Mouse (Mus musculus): Measurements from ENCODE around the gene Itsn1. TPM values are rescaled to one million over a fixed set of nuclear protein-coding genes. Genes with fewer than 3 reads are reported as not detected.
A peak's percentile ranks its signal among the peaks of the same experiment; 100 is the strongest.

Gene Itsn1
- polyA plus RNA-seq, 1 experiment from 2014 or later: 55.5 TPM

- peaks cover 72% of the 10 kb centered on the region for H3K36me3 ChIP-seq
- H3K27ac ChIP-seq: no peak overlapping the region
- no peaks in the 10 kb centered on the region for H3K27me3 ChIP-seq (ENCODE audit: insufficient read depth, poor library complexity, severe bottlenecking)
- 81% methylated on average over 16 of the region's 16 CpGs for WGBS
- H3K4me3 ChIP-seq: no peak overlapping the region
- DNase-seq (ENCODE audit: low spot score): no peak
- peaks cover 16% of the 10 kb centered on the region for H3K4me1 ChIP-seq (replicated peaks)
- no peaks in the 10 kb centered on the region for H3K9me3 ChIP-seq
These were observed 199.0 kb downstream of the Itsn1 start for GRCm38 (mm10) chr16:91927911-91928630.

DNA sequence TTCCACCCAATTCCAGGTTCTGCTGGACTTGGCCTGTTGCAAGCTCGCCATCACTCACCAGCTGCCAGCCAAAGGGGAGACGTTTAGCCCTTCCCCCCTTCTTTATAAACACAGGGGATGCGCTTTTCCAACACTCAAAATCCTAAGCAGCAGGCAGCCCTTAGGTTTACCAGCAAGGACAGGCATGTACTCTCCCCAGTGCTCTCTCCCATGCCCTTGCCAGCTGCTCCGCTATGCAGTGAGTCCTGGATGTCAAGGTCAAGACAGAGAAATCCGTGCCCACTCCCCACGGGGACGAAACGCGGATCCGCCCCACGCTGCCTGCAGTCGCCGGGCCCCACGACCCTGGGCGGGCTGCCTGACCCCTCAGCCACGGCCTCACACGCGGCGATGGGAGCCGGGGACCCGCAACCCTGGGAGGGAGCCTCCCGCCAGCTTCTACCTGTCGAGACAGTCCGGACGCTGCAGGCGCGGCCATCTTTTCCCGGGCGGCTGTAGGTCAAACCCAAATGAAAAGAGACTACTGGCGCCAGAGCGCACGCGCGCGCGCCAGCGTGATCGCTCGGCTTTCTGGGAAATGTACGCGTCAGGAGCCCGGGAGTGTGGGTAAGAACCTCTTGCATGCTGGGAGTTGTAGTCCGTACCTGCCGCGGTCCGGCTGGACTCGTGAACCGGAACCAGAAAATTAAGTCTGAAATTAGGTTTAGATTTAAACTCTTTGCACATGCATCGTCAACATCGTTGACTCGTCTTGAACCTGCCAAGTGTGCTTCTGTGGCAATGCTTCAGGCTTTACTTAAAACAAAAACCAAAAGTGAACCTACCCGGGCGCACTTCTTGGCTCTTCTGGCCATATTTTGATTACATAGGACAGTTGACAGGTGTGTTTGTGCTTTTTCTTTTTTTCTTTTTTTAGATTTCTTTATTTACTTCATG, 202.3 kb downstream of the Itsn1 start:
- 1% methylated on average over 53 of the region's 53 CpGs for WGBS
- Histone ChIP-seq H3K4me1 (replicated peaks) (peaks cover 16% of the 10 kb centered on the region), H3K27me3 (ENCODE audit: insufficient read depth, poor library complexity, severe bottlenecking) (no peaks in the 10 kb centered on the region), H3K27ac (peak overlapping the region; percentile 98), H3K4me3 (peak overlapping the region; percentile 99), H3K36me3 (peaks cover 39% of the 10 kb centered on the region), H3K9me3 (no peaks in the 10 kb centered on the region)
- DNase-seq (ENCODE audit: low spot score): peak; percentile 95

DNA sequence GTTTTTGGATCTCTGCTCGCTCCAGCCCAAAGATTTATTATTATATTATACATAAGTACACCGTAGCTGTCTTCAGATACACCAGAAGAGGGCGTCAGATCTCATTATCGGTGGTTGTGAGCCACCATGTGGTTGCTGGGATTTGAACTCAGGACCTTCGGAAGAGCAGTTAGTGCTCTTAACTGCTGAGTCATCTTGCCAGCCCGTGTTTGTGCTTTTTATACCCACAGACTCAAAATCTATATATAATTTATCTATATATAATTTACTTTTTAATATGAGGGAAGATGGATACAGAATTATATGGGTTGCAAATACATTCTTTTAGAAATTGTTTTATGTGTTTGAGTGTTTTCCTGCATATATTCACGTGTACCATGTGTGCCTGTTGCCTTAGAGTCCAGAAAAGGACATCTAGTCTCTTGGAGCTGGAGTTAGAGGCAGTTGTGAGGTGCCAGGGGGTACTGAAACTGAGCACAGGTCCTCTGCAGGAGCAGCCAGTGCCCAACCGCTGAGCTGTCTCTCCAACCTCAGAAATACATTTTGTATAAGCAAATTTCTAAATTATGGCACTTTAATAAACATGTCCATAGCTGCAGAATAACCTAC, 203.1 kb downstream of the Itsn1 start:
- Histone ChIP-seq H3K36me3 (peaks cover 31% of the 10 kb centered on the region), H3K27me3 (ENCODE audit: insufficient read depth, poor library complexity, severe bottlenecking) (no peaks in the 10 kb centered on the region), H3K4me1 (replicated peaks) (peaks cover 16% of the 10 kb centered on the region), H3K27ac (peak overlapping the region; percentile 98), H3K9me3 (no peaks in the 10 kb centered on the region), H3K4me3 (peak overlapping the region; percentile 99)
- 54% methylated on average over 8 of the region's 8 CpGs for WGBS
- no peak for DNase-seq (ENCODE audit: low spot score)

DNA sequence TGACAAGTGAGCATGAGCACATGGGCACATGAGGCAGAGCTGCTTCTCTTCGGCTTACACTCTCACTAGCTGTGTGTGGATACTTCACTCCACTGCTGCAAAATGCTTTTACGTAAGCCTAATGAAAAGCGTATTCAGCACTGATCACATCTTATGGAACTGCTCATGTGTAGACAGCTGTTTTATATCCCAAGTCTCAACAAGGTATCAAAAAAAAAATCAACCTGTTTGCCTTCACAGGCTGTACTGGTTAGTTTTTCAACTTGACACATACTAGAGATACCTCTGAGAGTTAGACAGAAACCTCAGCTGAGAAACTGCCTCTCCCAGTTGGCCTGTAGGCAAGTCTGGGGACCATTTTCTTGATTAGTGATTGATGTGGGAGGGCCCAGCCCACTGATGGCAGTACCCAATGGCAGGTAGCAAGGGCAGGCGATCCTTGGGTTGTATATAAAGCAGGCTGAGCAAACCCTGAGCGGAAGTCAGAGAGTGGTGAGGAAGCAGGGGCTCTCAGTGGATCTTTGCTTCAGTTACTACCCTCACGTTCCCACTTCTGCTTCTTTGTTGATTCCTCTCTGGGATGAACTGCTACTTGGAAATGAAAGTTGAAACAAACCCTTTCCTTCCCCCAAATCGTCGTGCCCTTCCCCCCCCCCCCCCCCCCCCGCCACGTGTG, 203.9 kb downstream of the Itsn1 start:
- DNase-seq (ENCODE audit: low spot score): no peak
- 50% methylated on average over 10 of the region's 10 CpGs for WGBS
- Histone ChIP-seq H3K27me3 (ENCODE audit: insufficient read depth, poor library complexity, severe bottlenecking) (no peaks in the 10 kb centered on the region), H3K36me3 (peaks cover 23% of the 10 kb centered on the region), H3K4me3 (no peak overlapping the region), H3K4me1 (replicated peaks) (peaks cover 16% of the 10 kb centered on the region), H3K27ac (no peak overlapping the region), H3K9me3 (no peaks in the 10 kb centered on the region)

DNA sequence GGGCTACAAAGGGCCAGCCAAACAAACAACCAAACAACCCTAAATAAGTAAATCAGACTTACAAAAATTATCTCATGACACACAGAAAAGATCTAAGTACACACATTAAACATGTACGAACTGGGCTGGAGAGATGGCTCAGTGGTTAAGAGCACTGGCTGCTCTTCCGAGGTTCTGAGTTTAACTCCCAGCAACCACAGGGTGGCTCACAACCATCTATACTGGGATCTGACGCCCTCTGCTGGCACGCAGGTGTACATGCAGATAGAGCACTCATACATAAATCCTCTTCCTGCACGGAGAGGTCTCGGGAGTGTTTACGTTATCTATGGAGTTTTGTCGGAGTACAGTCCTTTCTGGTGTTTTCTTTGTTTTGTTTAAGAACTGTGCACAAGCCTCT, 206.0 kb downstream of the Itsn1 start:
- no peaks in the 10 kb centered on the region for H3K27me3 ChIP-seq (ENCODE audit: insufficient read depth, poor library complexity, severe bottlenecking)
- no peak overlapping the region for H3K4me3 ChIP-seq
- H3K4me1 ChIP-seq (replicated peaks): peaks cover 9% of the 10 kb centered on the region
- DNase-seq (ENCODE audit: low spot score): peak; percentile 32
- no peak overlapping the region for H3K27ac ChIP-seq
- no peaks in the 10 kb centered on the region for H3K9me3 ChIP-seq
- WGBS: 43% methylated on average over 8 of the region's 8 CpGs
- H3K36me3 ChIP-seq: peaks cover 1% of the 10 kb centered on the region

DNA sequence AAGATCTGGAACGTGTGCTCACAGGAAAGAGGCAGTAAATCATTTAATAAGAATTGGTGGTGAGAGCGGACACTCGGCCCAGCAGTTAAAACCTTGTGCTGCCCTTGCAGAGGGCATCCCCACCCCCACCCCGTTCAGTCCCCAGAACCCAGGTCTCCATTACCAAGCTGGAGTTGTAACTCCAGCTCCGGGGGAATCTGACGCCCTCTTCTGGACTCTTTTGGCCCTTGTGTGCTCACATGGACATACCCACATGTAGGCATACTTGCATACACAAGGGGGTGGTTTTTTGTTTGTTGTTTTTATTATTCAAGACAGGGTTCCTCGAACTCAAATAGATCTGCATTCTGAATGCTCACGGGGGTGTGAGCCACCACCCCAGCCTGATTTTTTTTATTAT, 206.6 kb downstream of the Itsn1 start:
- Histone ChIP-seq H3K4me3 (no peak overlapping the region), H3K9me3 (no peaks in the 10 kb centered on the region), H3K27me3 (ENCODE audit: insufficient read depth, poor library complexity, severe bottlenecking) (no peaks in the 10 kb centered on the region), H3K36me3 (no peaks in the 10 kb centered on the region), H3K27ac (no peak overlapping the region), H3K4me1 (replicated peaks) (peaks cover 3% of the 10 kb centered on the region)
- 68% methylated on average over 8 of the region's 8 CpGs for WGBS
- DNase-seq (ENCODE audit: low spot score): no peak

GRCm38 (mm10) chr16:91936340-91937030, 207.4 kb downstream of the Itsn1 start:
- Histone ChIP-seq H3K9me3 (no peaks in the 10 kb centered on the region), H3K27me3 (ENCODE audit: insufficient read depth, poor library complexity, severe bottlenecking) (no peaks in the 10 kb centered on the region), H3K4me3 (no peak overlapping the region), H3K36me3 (no peaks in the 10 kb centered on the region), H3K4me1 (replicated peaks) (no peaks in the 10 kb centered on the region), H3K27ac (0 out of 2 replicates have a peak overlapping the region, but pooled peaks have one; percentile 19)
- DNase-seq (ENCODE audit: low spot score): peak; percentile 86
- 53% methylated on average over 10 of the region's 10 CpGs for WGBS

DNA sequence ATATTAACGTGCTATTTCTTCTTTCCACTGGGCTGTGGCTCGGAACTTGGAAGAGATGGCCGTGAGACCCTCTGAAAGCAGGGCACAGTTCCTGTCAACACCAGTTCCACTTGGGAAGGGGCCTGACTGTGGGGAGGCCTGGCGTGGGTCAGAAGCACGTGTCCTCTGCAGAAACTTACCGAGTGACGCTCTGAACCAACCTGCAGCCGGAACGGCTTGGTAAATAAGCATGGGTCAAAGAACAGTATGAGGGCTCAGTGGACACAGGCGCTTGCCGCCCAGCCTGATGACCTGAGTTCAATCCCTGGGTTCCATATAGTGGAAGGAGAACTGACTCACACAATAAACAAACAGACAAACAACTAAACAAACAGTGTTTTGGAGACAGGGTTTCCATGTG, 208.2 kb downstream of the Itsn1 start:
- H3K4me1 ChIP-seq (replicated peaks): no peaks in the 10 kb centered on the region
- peak overlapping the region; percentile 40; the same call in 1 of the 2 replicates for H3K27ac ChIP-seq
- WGBS: 89% methylated on average over 11 of the region's 11 CpGs

GRCm38 (mm10) chr16:91938141-91938540, 209.1 kb downstream of the Itsn1 start:
- Histone ChIP-seq H3K4me1 (replicated peaks) (no peaks in the 10 kb centered on the region), H3K27ac (peak overlapping the region; percentile 16; the same call in 1 of the 2 replicates), H3K27me3 (ENCODE audit: insufficient read depth, poor library complexity, severe bottlenecking) (no peaks in the 10 kb centered on the region), H3K9me3 (no peaks in the 10 kb centered on the region), H3K36me3 (no peaks in the 10 kb centered on the region), H3K4me3 (no peak overlapping the region)
- DNase-seq (ENCODE audit: low spot score): no peak
- 80% methylated on average over 5 of the region's 5 CpGs for WGBS

More for the DNA sequence above, 208.2 kb downstream of the Itsn1 start:
- Histone ChIP-seq H3K9me3 (no peaks in the 10 kb centered on the region), H3K27me3 (ENCODE audit: insufficient read depth, poor library complexity, severe bottlenecking) (no peaks in the 10 kb centered on the region), H3K4me3 (no peak overlapping the region), H3K36me3 (no peaks in the 10 kb centered on the region)
- DNase-seq (ENCODE audit: low spot score): no peak

DNA sequence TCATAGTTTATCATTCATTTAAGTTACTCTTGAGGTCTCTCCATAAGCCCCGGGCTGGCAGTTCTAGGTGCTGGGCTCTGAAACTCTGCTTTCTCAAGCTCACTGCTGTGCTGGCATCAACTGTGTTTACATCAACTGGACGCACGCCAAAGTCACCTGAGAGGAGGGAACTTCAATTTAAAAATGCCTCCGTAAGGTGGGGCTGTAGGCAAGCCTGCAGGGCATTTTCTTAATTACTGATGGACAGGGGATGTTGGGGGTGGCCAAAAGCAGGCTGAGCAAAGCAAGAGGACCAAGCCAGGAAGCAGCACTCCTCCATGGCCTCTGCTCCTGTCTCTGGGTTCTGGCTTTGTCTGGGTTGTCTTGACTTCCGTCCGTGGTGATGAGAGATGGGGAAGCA, 211.6 kb downstream of the Itsn1 start:
- 81% methylated on average over 6 of the region's 6 CpGs for WGBS
- no peak for DNase-seq (ENCODE audit: low spot score)
- Histone ChIP-seq H3K9me3 (no peaks in the 10 kb centered on the region), H3K4me1 (replicated peaks) (no peaks in the 10 kb centered on the region), H3K27me3 (ENCODE audit: insufficient read depth, poor library complexity, severe bottlenecking) (no peaks in the 10 kb centered on the region), H3K36me3 (no peaks in the 10 kb centered on the region), H3K4me3 (no peak overlapping the region), H3K27ac (no peak overlapping the region)

DNA sequence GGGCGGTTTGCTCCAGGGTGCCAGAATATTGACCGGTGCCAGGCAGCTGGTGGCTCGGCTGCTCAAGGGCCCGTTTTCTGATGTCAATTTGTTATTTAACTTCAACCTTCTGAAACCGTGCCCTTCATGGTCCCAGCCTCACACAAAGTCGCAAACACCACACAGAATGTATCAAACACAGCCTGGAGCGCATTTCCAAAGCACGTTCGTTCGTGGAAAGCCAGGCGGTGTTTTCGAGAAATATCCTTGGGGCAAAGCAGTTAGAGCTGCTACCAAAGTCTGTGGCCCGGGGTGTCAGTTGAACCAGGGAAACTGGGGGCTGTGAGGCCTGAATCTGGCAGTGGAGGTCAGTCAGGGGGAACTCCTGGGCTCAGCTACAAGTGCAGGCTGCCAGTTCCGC, 213.1 kb downstream of the Itsn1 start:
- no peaks in the 10 kb centered on the region for H3K27me3 ChIP-seq (ENCODE audit: insufficient read depth, poor library complexity, severe bottlenecking)
- DNase-seq (ENCODE audit: low spot score): no peak
- no peaks in the 10 kb centered on the region for H3K36me3 ChIP-seq
- 91% methylated on average over 14 of the region's 14 CpGs for WGBS
- H3K4me1 ChIP-seq (replicated peaks): no peaks in the 10 kb centered on the region; the same call in 1 of the 2 replicates
- H3K4me3 ChIP-seq: no peak overlapping the region
- no peak overlapping the region for H3K27ac ChIP-seq
- no peaks in the 10 kb centered on the region for H3K9me3 ChIP-seq

DNA sequence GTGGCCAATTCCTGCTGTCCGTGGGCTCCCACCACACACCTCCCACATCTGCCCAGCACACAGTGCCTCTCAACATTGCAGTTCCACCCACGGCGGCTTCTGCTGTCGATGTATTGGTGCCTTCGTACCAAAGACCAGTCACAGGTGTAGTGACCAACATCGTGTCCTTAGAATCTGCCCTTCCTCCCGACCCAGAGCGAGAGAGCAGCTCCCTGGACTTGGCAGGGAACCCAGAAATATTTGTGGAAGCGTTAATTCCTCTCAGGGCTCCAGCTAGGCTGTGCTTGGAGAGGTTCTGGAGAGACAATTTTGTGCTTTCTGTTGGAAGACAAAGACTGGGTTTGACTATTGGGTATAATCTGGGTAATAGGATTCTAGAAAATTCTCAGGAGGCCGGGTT, 217.2 kb downstream of the Itsn1 start:
- H3K9me3 ChIP-seq: no peaks in the 10 kb centered on the region
- no peaks in the 10 kb centered on the region; the same call in 1 of the 2 replicates for H3K4me1 ChIP-seq (replicated peaks)
- whole genome bisulfite sequencing: 90% methylated on average over 10 of the region's 10 CpGs
- H3K27me3 ChIP-seq (ENCODE audit: insufficient read depth, poor library complexity, severe bottlenecking): no peaks in the 10 kb centered on the region
- no peaks in the 10 kb centered on the region for H3K36me3 ChIP-seq
- H3K4me3 ChIP-seq: no peak overlapping the region
- no peak for DNase-seq (ENCODE audit: low spot score)
- no peak overlapping the region for H3K27ac ChIP-seq
